Mouse (Mus musculus) gastrocnemius, postnatal 4 days (tissue): ENCODE measurements around the gene Cts6. TPM values are rescaled to one million over a fixed set of nuclear protein-coding genes. Genes with fewer than 3 reads are reported as not detected.
"Not testable (repeated sequence)": the region's sequence is repeated elsewhere in the genome, so short reads cannot be mapped to it uniquely, and the experiment has no call there.

Experiments
- DNase-seq, 2 experiments: peaks; one replicate each; pipeline ENCODE4 v3.0.0; 2021 to 2022; ENCODE audit warnings: low spot score in 2 of 2, mixed read lengths in 2 of 2
- long read RNA-seq, 2 experiments: library from polyadenylated mRNA; stranded (forward); transcript quantifications; one replicate each; pipeline ENCODE4 v2.0.0; 2021
- total RNA-seq, 2 experiments: library from RNA; stranded (reverse); gene quantifications; 2 replicates each; pipeline ENCODE4 v1.2.3; 2021

Cts6 gene
- not detected for total RNA-seq
- long read RNA-seq, experiment 1 = 0 reads
- long read RNA-seq, experiment 2 = 0 reads

DNA sequence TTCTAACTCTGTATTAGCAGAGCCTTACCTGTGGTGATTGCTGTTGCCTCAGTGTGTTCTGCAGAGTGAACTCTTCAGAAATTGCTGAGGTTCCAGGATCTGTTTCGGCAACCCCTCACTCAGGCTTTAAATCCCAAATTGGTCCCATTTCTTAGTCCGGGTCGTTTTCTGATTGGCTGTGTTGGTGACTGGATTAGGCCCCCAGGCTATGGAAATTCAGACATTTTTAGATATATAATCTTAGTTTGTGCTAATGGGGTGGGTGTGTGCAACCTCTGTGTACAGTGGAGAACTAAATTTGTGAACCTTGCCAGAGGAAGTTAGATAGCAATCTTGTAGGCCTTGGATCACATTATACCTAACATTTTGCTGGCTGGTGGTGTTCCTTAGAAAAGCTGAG lies at the start of gene Cts6:
Gene Cts6, minus strand, starts transcription at position 101 of the 400 bp plus-strand sequence.
- no peak for DNase-seq

GRCm38 (mm10) chr13:61241076-61241947 lies 38.1 kb upstream of the Cts6 start:
- DNase-seq = peak in 1 of 2 experiments; percentile 28

DNA sequence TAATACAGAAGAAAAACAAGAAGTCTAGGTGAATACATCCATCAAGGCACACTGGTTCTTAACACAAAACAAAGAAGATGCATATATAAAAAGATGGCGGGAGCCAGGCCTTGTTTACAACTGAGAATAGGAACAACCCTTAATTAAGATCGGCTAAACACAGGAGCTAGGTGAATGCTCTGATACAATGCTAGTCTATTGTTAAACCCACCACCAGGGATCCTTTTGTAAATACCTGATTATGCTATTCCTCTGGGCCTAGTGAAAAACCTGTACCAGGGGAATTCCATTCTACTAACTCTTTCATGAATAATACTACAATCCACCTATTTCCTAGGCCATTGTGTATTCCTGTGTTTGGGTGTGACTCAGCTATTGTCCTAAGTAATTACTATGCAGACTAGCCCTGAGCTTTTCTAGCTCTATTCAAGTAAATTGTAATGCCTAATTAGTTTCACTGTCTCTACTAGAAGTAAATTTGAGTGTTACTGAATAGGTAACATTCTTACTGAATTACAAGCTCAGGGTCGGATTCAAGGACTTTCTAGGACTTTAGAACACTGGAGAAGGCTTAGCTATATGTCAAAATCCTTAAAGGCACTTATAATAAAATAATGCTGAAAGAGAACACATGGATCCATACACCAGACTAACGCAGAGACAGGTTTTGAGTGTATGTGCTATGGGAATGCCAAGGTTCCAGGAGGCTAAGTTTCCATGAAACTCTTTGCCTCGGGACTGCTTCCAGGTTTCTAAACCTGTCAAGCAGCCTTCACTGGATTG lies 17.9 kb downstream of the Cts6 start:
- DNase-seq = not testable (repeated sequence)

GRCm38 (mm10) chr13:61164622-61165021 lies 38.6 kb downstream of the Cts6 start:
- no peak for DNase-seq

DNA sequence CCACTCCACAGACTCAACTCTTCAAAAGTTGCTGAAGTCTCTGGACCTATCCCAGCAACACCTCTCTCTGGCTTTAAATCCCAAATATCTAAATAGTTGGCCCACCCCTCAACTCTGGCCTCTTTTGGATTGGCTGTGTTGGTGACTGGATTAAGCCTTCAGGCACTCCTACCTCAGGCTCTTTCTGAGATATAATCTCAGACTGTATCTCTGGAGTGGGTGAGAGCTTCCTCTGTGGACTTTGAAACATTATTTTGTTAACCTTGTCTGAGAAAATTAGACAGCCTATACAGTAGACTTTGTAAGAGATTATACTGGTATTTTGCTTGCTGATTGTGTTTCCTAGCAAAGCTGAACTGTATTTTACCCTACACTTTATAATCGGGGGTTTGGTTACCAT lies 39.1 kb downstream of the Cts6 start, which contains the start of gene Ctsr:
Gene Ctsr, minus strand, starts transcription at position 101 of the 400 bp plus-strand sequence.
- no peak for DNase-seq

Other genes starting within 250 kb of the Cts6 start
- gene Ctsj, start 197.5 kb downstream of the Cts6 start, total RNA-seq = not detected
- not detected for gene Ctsq, start 162.8 kb downstream of the Cts6 start, total RNA-seq
- not detected for gene Ctsr, start 39.2 kb downstream of the Cts6 start, total RNA-seq
- not detected for gene Cts8, start 51.9 kb upstream of the Cts6 start, total RNA-seq
- not detected for gene Gm49398, start 85.4 kb upstream of the Cts6 start, total RNA-seq
- not detected for gene Cts7, start 154.8 kb upstream of the Cts6 start, total RNA-seq